Mouse (Mus musculus): ENCODE measurements around the gene Sqstm1. TPM values are rescaled to one million over a fixed set of nuclear protein-coding genes. Genes with fewer than 3 reads are reported as not detected.

The Sqstm1 gene
- polyA plus RNA-seq (2015; fragmentation: Nextera tagmentation; extraction: Ambion mirVana), result 272 TPM in 2 replicates

DNA sequence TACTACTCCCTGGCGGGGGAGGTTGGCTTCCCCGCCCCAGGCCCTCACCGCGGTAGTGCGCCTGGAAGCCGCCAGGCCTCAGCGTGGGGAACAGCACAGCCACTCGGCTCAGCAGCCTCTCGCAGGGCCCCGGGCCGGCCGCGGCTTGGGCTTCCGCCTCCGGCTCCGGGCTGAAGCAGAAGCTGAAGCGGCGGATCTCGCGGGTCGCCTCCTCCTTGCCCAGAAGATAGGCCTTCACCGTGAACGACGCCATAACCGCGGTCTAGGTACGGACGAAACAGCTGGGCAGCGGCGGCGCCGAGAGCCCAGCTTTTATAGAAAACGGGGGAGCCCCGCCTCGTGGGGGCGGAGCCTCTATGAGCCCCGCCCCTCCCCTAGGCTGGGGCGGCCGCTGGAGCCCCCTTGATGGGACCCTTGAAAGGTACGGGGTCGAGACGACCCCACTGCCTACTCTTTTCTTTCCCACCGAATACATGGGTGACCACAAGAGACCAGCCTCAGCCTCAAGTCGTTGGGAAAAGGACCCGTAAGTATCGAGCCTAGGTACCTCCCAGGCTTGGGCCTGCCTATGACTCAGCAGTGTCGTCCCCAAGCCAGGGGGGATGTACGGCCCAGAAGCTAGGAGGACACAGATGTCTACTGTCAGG lies at the start of gene Sqstm1, which contains the start of gene Mgat4b:
TSS of gene Sqstm1 (minus strand) at position 323 of the 647 bp plus-strand sequence.
TSS of gene Mgat4b (plus strand) at position 386 of the 647 bp plus-strand sequence.
- no peaks in the 10 kb centered on the region for H3K9me3 ChIP-seq (replicated peaks)
- H3K9ac ChIP-seq, result peak within 1 kb of the TSS; percentile 96
- WGBS, result under 1% methylated on average over 48 of the region's 48 CpGs
- peak within 1 kb of the TSS; percentile 50 for H3K4me2 ChIP-seq (replicated peaks)
- peaks cover 23% of the 10 kb centered on the region for H3K4me1 ChIP-seq
- H3K4me3 ChIP-seq (replicated peaks), result peak within 1 kb of the TSS; percentile 98
- H3K36me3 ChIP-seq, result peaks cover 25% of the 10 kb centered on the region
- peak; percentile 74 for ATAC-seq (ENCODE audit: insufficient number of reproducible peaks, low FRiP score, low TSS enrichment, low read depth)
- no peaks in the 10 kb centered on the region for H3K27me3 ChIP-seq
- H3K27ac ChIP-seq (replicated peaks), result peak within 1 kb of the TSS; percentile 98

DNA sequence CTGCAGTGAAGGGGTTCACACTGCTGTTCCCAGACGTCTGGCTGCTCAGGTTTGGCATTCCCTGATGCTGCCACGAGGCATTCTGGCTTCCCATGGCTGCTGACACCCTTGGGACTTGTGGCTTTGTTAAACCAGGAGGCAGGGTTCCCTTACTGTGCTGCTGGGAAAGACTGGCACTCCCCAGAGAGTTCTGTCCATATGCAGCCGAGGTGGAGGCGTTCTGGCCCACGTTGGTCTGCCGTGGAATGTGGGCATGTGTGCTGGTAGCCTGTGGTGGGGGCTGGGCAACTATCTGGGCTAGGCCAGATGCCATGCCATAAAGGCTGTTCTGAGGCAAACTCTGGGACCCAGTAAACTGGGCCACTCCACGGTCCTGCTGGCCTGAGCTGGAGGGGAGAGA lies 47.7 kb upstream of the Sqstm1 start:
- H3K9ac ChIP-seq, result no peak overlapping the region
- no peak overlapping the region for H3K4me3 ChIP-seq (replicated peaks)
- H3K36me3 ChIP-seq, result peaks cover 78% of the 10 kb centered on the region
- no peaks in the 10 kb centered on the region for H3K9me3 ChIP-seq (replicated peaks)
- H3K27ac ChIP-seq (replicated peaks), result no peak overlapping the region
- no peak for ATAC-seq (ENCODE audit: insufficient number of reproducible peaks, low FRiP score, low TSS enrichment, low read depth)
- H3K4me1 ChIP-seq, result peaks cover 7% of the 10 kb centered on the region; the same call in 1 of the 2 replicates
- WGBS, result 68% methylated on average over 7 of the region's 7 CpGs
- no peaks in the 10 kb centered on the region for H3K27me3 ChIP-seq
- no peak overlapping the region for H3K4me2 ChIP-seq (replicated peaks)

DNA sequence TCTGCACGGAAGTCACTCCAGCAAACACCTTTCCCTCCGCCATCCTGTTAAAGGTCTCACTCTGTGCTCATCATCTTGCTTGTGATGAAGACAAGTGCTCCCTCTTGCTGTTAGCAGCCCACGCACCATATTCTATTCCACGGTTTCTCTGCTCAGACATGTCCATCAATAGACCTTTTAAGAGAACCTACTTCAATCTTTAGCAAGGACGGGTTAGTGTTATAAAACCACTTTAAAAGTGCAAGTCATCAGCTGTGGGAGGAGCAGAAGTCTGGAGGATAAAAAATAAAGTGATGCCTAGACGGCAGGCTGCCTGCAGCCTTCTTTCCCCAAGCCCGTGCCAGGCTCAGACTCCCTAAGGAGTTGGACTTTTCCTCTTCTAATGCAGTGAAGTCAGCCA lies 46.0 kb upstream of the Sqstm1 start:
- 72% methylated on average over 7 of the region's 7 CpGs for WGBS
- no peak for ATAC-seq (ENCODE audit: insufficient number of reproducible peaks, low FRiP score, low TSS enrichment, low read depth)

DNA sequence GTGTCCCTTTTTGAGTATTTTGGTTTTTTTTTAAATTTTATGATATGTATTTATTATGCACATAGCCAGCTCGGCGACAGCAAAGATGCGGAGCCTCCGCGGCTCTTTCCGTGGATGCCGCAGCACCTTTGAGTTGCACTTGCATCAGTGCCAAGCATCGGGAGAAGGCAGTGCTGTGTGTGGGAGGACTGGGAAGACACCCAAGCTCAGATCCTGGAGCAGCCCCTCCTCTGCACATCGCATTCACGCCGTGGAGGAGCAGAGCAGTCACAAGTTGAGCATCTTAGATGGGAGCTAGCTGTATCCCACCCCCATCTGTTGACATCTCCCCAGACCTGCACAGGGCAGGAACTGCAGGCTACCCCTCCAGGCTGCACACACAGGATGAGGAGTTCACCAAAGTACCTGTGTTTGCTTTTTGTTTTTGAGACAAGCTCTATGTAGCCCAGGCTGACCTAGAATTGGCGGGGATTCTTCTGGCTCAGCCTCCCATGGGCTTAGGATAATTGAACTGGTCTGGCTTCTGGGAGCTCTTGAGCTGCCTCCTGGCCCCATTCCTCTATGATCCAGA lies 43.5 kb upstream of the Sqstm1 start:
- H3K4me1 ChIP-seq, result peaks cover 19% of the 10 kb centered on the region
- ATAC-seq (ENCODE audit: insufficient number of reproducible peaks, low FRiP score, low TSS enrichment, low read depth), result no peak
- no peak overlapping the region for H3K27ac ChIP-seq (replicated peaks)
- 75% methylated on average over 12 of the region's 12 CpGs for WGBS
- H3K36me3 ChIP-seq, result peaks cover 36% of the 10 kb centered on the region
- no peaks in the 10 kb centered on the region for H3K27me3 ChIP-seq
- no peak overlapping the region for H3K4me3 ChIP-seq (replicated peaks)
- no peaks in the 10 kb centered on the region for H3K9me3 ChIP-seq (replicated peaks)
- no peak overlapping the region for H3K4me2 ChIP-seq (replicated peaks)
- no peak overlapping the region for H3K9ac ChIP-seq

More for the DNA sequence above, 46.0 kb upstream of the Sqstm1 start:
- H3K27ac ChIP-seq (replicated peaks), result no peak overlapping the region
- no peaks in the 10 kb centered on the region for H3K27me3 ChIP-seq
- H3K36me3 ChIP-seq, result peaks cover 62% of the 10 kb centered on the region
- H3K4me1 ChIP-seq, result peaks cover 19% of the 10 kb centered on the region
- H3K4me2 ChIP-seq (replicated peaks), result no peak overlapping the region
- no peak overlapping the region for H3K4me3 ChIP-seq (replicated peaks)
- no peaks in the 10 kb centered on the region for H3K9me3 ChIP-seq (replicated peaks)
- H3K9ac ChIP-seq, result no peak overlapping the region

DNA sequence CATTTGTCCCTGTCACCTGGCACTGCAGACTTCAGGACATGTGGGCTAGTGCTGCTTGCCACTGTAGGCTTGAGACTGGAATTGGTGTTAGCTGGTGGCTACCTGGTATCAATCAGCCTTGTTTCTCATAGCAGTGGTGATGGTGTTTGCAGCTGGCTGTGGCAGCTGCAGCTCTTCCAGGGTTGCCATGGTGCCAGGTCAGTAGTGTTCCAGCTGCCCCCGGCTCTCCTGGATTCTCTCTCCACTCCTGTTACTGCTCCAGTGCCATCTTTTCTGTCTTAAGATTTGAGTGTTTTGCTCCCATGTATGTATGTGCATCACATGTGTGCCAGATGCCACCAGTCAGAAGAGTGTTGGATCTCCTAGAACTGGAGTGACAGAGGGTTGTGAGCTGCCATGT lies 42.8 kb upstream of the Sqstm1 start:
- Histone ChIP-seq H3K4me3 (replicated peaks) (no peak overlapping the region), H3K36me3 (peaks cover 29% of the 10 kb centered on the region), H3K9ac (no peak overlapping the region), H3K4me1 (peaks cover 19% of the 10 kb centered on the region), H3K9me3 (replicated peaks) (no peaks in the 10 kb centered on the region), H3K4me2 (replicated peaks) (no peak overlapping the region), H3K27ac (replicated peaks) (no peak overlapping the region), H3K27me3 (no peaks in the 10 kb centered on the region)
- no peak for ATAC-seq (ENCODE audit: insufficient number of reproducible peaks, low FRiP score, low TSS enrichment, low read depth)
- WGBS, result 50% methylated on average over 1 of the region's 1 CpGs

DNA sequence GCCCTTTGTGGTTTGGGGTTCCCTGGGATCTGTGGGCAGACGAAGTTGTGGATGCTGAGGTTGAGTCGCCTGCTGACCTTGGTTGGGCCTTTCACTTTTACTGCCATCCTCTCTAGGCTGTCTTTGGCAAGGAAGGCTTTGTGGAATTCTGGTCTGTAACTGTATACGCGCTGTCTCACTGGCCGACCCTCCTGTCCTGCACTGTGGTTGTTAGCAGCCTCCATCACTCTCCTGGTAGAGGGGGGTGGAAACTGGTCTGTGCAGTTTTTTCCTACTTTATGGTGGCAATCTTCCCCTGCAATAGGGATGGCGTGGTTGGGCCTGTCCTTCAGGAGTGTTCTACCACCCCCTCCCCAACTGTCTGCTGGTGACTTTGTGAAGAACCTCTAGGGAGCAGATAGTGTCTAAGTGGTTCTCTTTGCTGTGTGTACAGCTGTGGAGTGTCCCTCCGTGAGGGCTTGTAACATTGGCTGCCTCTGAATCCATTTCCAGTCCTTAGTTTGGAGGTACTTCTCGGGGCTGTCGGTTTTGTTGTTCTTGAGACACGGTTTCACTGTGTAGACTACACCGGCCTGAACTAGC lies 42.1 kb upstream of the Sqstm1 start:
- Histone ChIP-seq H3K9ac (no peak overlapping the region), H3K27ac (replicated peaks) (no peak overlapping the region; the same call in 1 of the 2 replicates), H3K4me1 (peaks cover 19% of the 10 kb centered on the region), H3K4me3 (replicated peaks) (no peak overlapping the region), H3K27me3 (no peaks in the 10 kb centered on the region), H3K9me3 (replicated peaks) (no peaks in the 10 kb centered on the region), H3K4me2 (replicated peaks) (no peak overlapping the region), H3K36me3 (peaks cover 23% of the 10 kb centered on the region)
- WGBS, result 47% methylated on average over 11 of the region's 11 CpGs
- ATAC-seq (ENCODE audit: insufficient number of reproducible peaks, low FRiP score, low TSS enrichment, low read depth), result 0 out of 2 replicates have a peak, but pooled peaks have one; percentile 26

DNA sequence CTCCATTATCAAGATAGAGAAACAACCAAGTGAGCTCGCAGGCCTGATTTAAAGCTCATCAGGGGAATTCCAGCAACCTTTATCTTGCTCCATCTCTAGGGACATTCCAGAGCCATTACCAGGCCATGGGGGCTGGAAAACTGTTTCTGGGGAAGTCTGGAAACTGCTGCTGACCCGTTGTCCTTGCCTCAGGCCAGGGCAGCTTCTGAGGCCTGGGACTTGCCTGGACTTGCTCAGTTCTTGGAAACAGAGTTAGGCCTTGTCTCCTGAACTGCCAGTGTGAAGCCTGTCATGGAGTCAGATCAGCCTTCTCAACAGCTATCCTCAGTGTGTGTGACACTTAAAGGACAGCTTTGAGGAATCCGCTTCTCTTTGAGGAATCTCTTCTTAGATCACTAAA lies 41.5 kb upstream of the Sqstm1 start:
- Histone ChIP-seq H3K27me3 (no peaks in the 10 kb centered on the region), H3K27ac (replicated peaks) (no peak overlapping the region), H3K9ac (no peak overlapping the region), H3K4me3 (replicated peaks) (no peak overlapping the region), H3K9me3 (replicated peaks) (no peaks in the 10 kb centered on the region), H3K4me2 (replicated peaks) (no peak overlapping the region), H3K4me1 (peaks cover 19% of the 10 kb centered on the region), H3K36me3 (peaks cover 17% of the 10 kb centered on the region)
- ATAC-seq (ENCODE audit: insufficient number of reproducible peaks, low FRiP score, low TSS enrichment, low read depth), result no peak
- 33% methylated on average over 3 of the region's 3 CpGs for WGBS

DNA sequence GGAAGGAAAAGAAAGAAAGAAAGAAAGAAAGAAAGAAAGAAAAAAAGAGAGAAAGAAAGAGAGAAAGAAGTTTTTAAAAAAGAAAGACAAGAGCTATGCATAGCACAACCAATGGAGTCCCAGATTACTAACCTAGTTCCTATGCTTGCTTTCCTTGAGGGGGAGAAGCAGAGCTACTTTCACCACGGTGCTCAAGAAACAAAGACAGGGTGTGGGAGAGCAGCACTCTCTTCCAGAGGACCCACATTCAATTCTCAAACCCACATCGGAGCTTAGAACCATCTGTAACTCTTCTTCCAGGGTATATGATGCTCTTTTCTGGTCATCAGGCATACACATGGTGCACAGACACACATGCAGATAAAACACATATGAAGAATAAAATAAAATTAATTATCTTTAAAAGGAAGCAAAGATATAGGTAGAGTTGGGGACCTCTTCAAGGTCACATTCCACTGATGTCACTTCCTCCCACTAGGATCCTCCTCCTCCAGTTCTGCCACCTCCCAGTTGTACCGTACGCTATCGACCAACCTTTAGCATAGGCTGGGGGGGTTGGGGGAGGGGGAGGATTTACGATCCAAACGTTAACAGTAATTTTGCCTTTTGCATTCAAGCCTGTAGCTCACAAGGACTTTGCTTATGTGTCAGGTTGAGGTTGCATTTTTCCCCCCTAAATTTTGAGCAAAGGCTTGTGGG lies 38.0 kb upstream of the Sqstm1 start:
- WGBS, result 77% methylated on average over 7 of the region's 7 CpGs
- no peaks in the 10 kb centered on the region for H3K9me3 ChIP-seq (replicated peaks)
- no peak overlapping the region for H3K4me2 ChIP-seq (replicated peaks)
- no peak overlapping the region for H3K4me3 ChIP-seq (replicated peaks)
- no peaks in the 10 kb centered on the region for H3K36me3 ChIP-seq
- no peak overlapping the region for H3K9ac ChIP-seq
- H3K4me1 ChIP-seq, result peaks cover 15% of the 10 kb centered on the region
- no peak for ATAC-seq (ENCODE audit: insufficient number of reproducible peaks, low FRiP score, low TSS enrichment, low read depth)
- no peak overlapping the region for H3K27ac ChIP-seq (replicated peaks)
- no peaks in the 10 kb centered on the region for H3K27me3 ChIP-seq

DNA sequence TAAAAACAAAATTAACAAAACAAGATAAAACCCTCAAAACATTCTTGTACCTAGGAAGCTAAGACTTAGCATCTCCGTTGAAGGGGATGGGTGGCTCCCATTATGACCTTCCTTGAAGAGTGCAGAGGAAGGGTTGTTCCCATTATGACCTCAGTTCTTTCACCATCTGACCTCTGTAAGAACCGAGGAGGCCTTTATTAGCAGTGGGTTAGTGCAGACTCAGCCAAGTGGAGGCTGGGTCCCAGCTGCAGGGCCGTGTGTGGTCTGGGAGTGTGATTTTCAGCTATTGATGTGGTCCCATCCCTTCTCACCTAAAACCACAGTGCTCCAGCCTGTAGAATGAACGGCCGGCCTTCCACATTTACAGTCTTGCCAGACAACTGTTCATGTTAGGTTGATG lies 34.6 kb upstream of the Sqstm1 start:
- Histone ChIP-seq H3K4me2 (replicated peaks) (no peak overlapping the region), H3K9ac (no peak overlapping the region), H3K27ac (replicated peaks) (no peak overlapping the region), H3K9me3 (replicated peaks) (no peaks in the 10 kb centered on the region), H3K4me3 (replicated peaks) (no peak overlapping the region), H3K27me3 (no peaks in the 10 kb centered on the region), H3K4me1 (no peaks in the 10 kb centered on the region), H3K36me3 (no peaks in the 10 kb centered on the region)
- no peak for ATAC-seq (ENCODE audit: insufficient number of reproducible peaks, low FRiP score, low TSS enrichment, low read depth)
- 69% methylated on average over 5 of the region's 5 CpGs for WGBS

DNA sequence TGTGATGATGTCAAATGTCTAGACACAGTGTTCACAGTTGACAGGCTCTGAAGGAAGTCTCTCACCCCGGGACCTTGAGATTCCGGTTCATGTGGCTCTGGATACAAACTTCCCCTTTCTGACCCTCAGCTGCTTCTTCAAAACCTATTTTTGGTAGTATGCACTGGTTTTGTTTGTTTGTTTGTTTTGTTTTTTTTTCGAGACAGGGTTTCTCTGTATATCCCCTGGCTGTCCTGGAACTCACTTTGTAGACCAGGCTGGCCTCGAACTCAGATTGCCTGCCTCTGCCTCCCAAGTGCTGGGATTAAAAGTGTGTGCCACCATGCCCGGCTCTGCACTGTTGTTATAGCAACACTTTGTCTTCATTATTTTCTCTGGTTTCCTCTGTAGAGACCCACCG lies 33.3 kb upstream of the Sqstm1 start:
- no peak overlapping the region for H3K4me2 ChIP-seq (replicated peaks)
- H3K36me3 ChIP-seq, result no peaks in the 10 kb centered on the region
- H3K27ac ChIP-seq (replicated peaks), result no peak overlapping the region
- no peaks in the 10 kb centered on the region for H3K4me1 ChIP-seq
- no peaks in the 10 kb centered on the region for H3K9me3 ChIP-seq (replicated peaks)
- 77% methylated on average over 6 of the region's 6 CpGs for WGBS
- ATAC-seq (ENCODE audit: insufficient number of reproducible peaks, low FRiP score, low TSS enrichment, low read depth), result no peak
- peaks cover 7% of the 10 kb centered on the region; the same call in 1 of the 2 replicates for H3K27me3 ChIP-seq
- no peak overlapping the region for H3K4me3 ChIP-seq (replicated peaks)
- no peak overlapping the region for H3K9ac ChIP-seq

DNA sequence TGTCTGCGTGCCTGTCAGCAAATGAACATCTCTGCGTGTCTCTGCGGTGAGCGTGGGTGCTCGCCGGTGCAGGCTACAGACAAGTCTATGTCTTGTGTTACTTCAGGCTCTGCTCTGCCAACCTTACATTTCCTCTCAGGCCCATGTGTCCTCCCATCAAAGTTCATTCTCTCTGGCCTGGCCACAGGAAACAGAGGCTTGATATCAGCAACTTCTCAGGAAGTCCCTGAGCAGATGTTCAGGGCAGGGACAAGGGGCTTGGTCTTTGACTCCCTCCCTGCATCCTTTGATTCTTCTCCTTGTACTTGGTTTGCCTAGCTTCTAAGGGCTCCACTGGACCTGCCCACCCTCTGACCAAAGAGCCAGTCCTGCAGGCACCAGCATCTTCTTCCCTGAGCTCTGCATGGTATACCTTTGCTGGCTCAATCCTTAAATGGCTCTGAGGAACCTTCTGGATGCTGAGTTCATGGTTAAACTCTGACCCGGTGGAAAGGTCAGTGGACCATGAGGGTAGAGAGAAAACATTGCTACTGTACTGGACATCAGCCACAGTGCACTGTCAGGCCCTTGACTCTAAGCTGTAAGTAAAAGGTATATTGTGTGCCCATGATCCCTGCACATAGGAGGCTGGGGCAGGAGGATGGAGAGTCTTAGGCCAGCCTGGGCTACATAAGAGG lies 29.7 kb upstream of the Sqstm1 start:
- H3K4me1 ChIP-seq, result peaks cover 18% of the 10 kb centered on the region
- H3K9me3 ChIP-seq (replicated peaks), result no peaks in the 10 kb centered on the region
- H3K4me2 ChIP-seq (replicated peaks), result no peak overlapping the region
- no peak overlapping the region for H3K27ac ChIP-seq (replicated peaks)
- H3K27me3 ChIP-seq, result peaks cover 29% of the 10 kb centered on the region
- H3K36me3 ChIP-seq, result 0 out of 2 replicates have a peak, but pooled peaks cover under 1% of the 10 kb centered on the region
- ATAC-seq (ENCODE audit: insufficient number of reproducible peaks, low FRiP score, low TSS enrichment, low read depth), result no peak
- H3K4me3 ChIP-seq (replicated peaks), result no peak overlapping the region
- H3K9ac ChIP-seq, result no peak overlapping the region
- WGBS, result 91% methylated on average over 7 of the region's 7 CpGs

Measured in embryonic facial prominence, embryonic 15.5 days (tissue).